Mouse (Mus musculus) thymus, adult 2 months (tissue): ENCODE measurements around the gene Wdr45. TPM values are rescaled to one million over a fixed set of nuclear protein-coding genes. Genes with fewer than 3 reads are reported as not detected.

Source experiments
- DNase-seq: peaks from one replicate; pipeline ENCODE4 v3.0.0; 2021
- H3K27ac ChIP-seq: fragments of 200-500 bp; 2 replicates; pipeline ENCODE4 v1.5.1; 2012; ENCODE audit warnings: low read length, control low read depth; ENCODE audit not compliant: control insufficient read depth, insufficient read depth
- H3K27me3 ChIP-seq: fragments of 200-500 bp; 2 replicates; pipeline ENCODE4 v1.6.1; 2012; ENCODE audit warnings: mild to moderate bottlenecking, low read length, moderate library complexity, mixed read lengths; ENCODE audit not compliant: control insufficient read depth, insufficient read depth
- H3K36me3 ChIP-seq: fragments of 200-500 bp; 2 replicates; pipeline ENCODE4 v1.6.1; 2012; ENCODE audit warnings: mild to moderate bottlenecking, low read length, moderate library complexity; ENCODE audit not compliant: control insufficient read depth, insufficient read depth
- H3K4me1 ChIP-seq: fragments of 200-500 bp; replicated peaks from 2 replicates; pipeline ENCODE4 v1.6.1; 2012; ENCODE audit warnings: low read length; ENCODE audit not compliant: control insufficient read depth, insufficient read depth
- H3K4me3 ChIP-seq: fragments of 200-500 bp; 2 replicates; pipeline ENCODE4 v1.5.1; 2012; ENCODE audit warnings: mild to moderate bottlenecking, low read length, control low read depth, moderate library complexity; ENCODE audit not compliant: control insufficient read depth, insufficient read depth
- CTCF ChIP-seq: fragments of 200-500 bp; IDR thresholded peaks from 2 replicates; pipeline ENCODE4 v1.5.1; 2012; ENCODE audit warnings: mild to moderate bottlenecking, control low read depth, low read length, moderate library complexity, borderline replicate concordance; ENCODE audit not compliant: control insufficient read depth, poor library complexity, insufficient read depth; ENCODE audit errors: extremely low read depth
- POLR2A ChIP-seq: fragments of 200-500 bp; IDR thresholded peaks from 2 replicates; pipeline ENCODE4 v1.6.1; 2012; ENCODE audit warnings: mild to moderate bottlenecking, low read length, control low read depth, moderate library complexity; ENCODE audit not compliant: control insufficient read depth, poor library complexity, insufficient read depth; ENCODE audit errors: extremely low read depth
- WGBS: fragments of 180-500 bp; shearing (Covaris S2); methylation state at CpG from one replicate; pipeline ENCODE4 v1.1.7; 2018; 5-methylcytosine and 5-hydroxymethylcytosine counted together
- polyA plus RNA-seq: library from polyadenylated mRNA; depleted of rRNA; stranded (reverse); fragments of >200 nt; gene quantifications from 2 replicates; pipeline ENCODE4 v1.2.3, GENCODE M21; 2012

Wdr45 gene
- polyA plus RNA-seq, 1 experiment = 105 TPM

GRCm38 (mm10) chrX:7728215-7728921 is 14.2 kb downstream of the Wdr45 start, which contains the start of gene Praf2:
Gene Praf2 (plus strand): TSS chrX:7728439.
- no peak within 1 kb of the TSS for H3K27ac ChIP-seq
- 7% methylated on average over 38 of the region's 42 CpGs for WGBS
- peaks cover 16% of the 10 kb centered on the region for H3K36me3 ChIP-seq
- 0 out of 2 replicates have a peak, but pooled peaks cover 8% of the 10 kb centered on the region for H3K4me1 ChIP-seq
- peak within 1 kb of the TSS; percentile 60 for H3K4me3 ChIP-seq
- TF ChIP-seq CTCF (no peak), POLR2A (peak; percentile 46; the same call in 1 of the 2 replicates)
- no peaks in the 10 kb centered on the region for H3K27me3 ChIP-seq
- peak; percentile 69 for DNase-seq

- no peak for TF ChIP-seq POLR2A
- Histone ChIP-seq H3K4me1 (0 out of 2 replicates have a peak, but pooled peaks cover 10% of the 10 kb centered on the region), H3K27ac (no peak overlapping the region), H3K4me3 (peak overlapping the region; percentile 60), H3K36me3 (peaks cover 16% of the 10 kb centered on the region), H3K27me3 (no peaks in the 10 kb centered on the region)
- DNase-seq = no peak
- 34% methylated on average over 4 of the region's 4 CpGs for WGBS
Measured at GRCm38 (mm10) chrX:7728922-7729265, 14.8 kb downstream of the Wdr45 start.

GRCm38 (mm10) chrX:7733571-7734156 is 19.5 kb downstream of the Wdr45 start:
- H3K36me3 ChIP-seq = no peaks in the 10 kb centered on the region
- 0 out of 2 replicates have a peak, but pooled peaks cover 8% of the 10 kb centered on the region for H3K4me1 ChIP-seq
- no peaks in the 10 kb centered on the region for H3K27me3 ChIP-seq
- H3K27ac ChIP-seq = no peak overlapping the region
- TF ChIP-seq CTCF (peak; percentile 72; the same call in 1 of the 2 replicates), POLR2A (no peak)
- H3K4me3 ChIP-seq = peak overlapping the region; percentile 37
- peak; percentile 83 for DNase-seq
- 29% methylated on average over 25 of the region's 26 CpGs for WGBS

- no peaks in the 10 kb centered on the region for H3K36me3 ChIP-seq
- DNase-seq = no peak
- no peak overlapping the region for H3K4me3 ChIP-seq
- TF ChIP-seq CTCF (no peak), POLR2A (no peak)
- no peaks in the 10 kb centered on the region for H3K27me3 ChIP-seq
- H3K27ac ChIP-seq = no peak overlapping the region
- no peaks in the 10 kb centered on the region for H3K4me1 ChIP-seq
- 84% methylated on average over 14 of the region's 14 CpGs for WGBS
Measured at GRCm38 (mm10) chrX:7739336-7740081, 25.4 kb downstream of the Wdr45 start.

- Histone ChIP-seq H3K27me3 (no peaks in the 10 kb centered on the region), H3K36me3 (no peaks in the 10 kb centered on the region), H3K4me1 (no peaks in the 10 kb centered on the region), H3K4me3 (no peak overlapping the region), H3K27ac (no peak overlapping the region)
- WGBS = 79% methylated on average over 10 of the region's 10 CpGs
- TF ChIP-seq CTCF (no peak), POLR2A (no peak)
- no peak for DNase-seq
Measured at GRCm38 (mm10) chrX:7740082-7740819, 26.1 kb downstream of the Wdr45 start.

- DNase-seq = no peak
- 94% methylated on average over 5 of the region's 5 CpGs for WGBS
- Histone ChIP-seq H3K4me1 (no peaks in the 10 kb centered on the region), H3K27ac (no peak overlapping the region), H3K27me3 (no peaks in the 10 kb centered on the region), H3K36me3 (no peaks in the 10 kb centered on the region), H3K4me3 (no peak overlapping the region)
- TF ChIP-seq POLR2A (no peak), CTCF (no peak)
Measured at GRCm38 (mm10) chrX:7741103-7741502, 27.0 kb downstream of the Wdr45 start.
